Mouse (Mus musculus) left cerebral cortex, adult 11 months (tissue): ENCODE data around the gene Mtap.

Experiments used
- DNase-seq: peaks from one replicate; pipeline ENCODE4 v3.0.0; 2022; ENCODE audit warnings: low spot score

Gene Mtap

DNA sequence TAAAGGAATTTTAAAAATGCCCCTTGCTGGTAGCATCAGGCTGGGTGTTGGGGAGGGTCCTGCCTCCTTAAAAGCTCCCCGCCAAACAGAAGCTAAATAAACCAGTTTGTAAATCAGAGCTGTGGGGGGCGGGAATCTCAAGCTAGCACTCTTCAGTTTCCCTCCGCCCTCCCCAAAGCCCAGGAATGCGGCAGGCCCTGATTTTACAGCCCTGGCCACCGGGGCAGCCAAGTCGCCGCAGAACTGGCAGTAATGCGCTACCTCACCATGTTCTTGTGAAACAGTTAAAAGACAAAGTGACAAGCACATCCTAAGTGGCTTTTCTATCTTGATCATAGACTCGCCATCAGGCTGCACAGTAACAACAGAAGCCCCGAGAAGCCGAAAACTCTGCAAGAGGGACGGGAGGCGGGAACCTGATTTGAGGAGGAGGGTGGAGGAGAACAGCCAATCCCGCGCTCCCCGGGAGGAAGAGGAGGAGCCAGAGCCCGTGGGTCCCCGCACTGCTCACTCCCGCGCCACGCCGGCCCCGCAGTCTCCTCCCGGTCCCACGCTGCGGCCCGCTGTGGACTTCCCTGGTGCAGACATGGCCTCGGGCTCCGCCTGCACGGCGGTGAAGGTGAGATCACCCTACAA lies at the start of gene Mtap:
Gene Mtap (plus strand): TSS at position 217 of the 636 bp plus-strand sequence.
- DNase-seq, result peak; percentile 56

- DNase-seq, result no peak
Observed at GRCm38 (mm10) chr4:89089110-89089509, 47.8 kb upstream of the Mtap start.

DNA sequence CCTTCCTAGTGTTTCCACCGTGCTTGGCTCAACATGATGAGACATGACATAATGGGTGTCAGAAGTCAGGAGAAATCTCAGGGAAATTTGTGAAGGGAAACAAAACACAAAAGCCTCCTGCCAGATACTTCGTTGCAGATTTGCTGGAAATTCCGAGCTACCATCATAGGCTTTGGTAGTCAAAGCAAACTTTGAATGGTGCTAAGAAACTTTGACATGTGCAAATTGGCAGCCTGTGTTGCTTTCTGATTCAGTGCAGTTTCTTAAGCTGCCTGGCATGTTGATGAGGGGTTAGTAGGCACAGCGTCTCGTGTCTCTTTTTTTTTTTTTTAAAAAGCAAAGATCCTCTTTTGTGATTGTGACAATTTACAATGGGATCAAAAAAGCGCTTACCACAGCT lies 46.7 kb upstream of the Mtap start:
- DNase-seq, result no peak

- DNase-seq, result no peak
Observed at GRCm38 (mm10) chr4:89092153-89092552, 44.8 kb upstream of the Mtap start.

DNA sequence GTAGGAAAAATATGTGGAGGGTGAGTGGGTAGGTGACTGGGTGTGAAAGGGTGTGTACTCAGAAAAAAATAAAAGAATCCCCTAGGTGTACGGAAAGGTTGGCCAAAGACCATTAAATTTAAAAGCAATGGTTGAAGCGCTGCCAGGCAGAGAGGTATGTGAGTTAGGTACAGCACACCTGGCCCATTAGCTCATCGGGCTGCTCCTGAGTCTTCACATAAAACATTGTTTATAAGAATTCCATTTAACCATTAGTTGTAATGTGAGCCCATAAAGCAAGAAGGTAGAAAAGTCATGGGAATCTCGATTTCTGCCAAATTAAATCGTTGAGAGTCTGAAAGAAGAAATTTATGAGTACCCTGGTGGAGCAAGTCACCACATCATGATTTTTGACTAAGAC lies 42.1 kb upstream of the Mtap start:
- DNase-seq, result no peak

DNA sequence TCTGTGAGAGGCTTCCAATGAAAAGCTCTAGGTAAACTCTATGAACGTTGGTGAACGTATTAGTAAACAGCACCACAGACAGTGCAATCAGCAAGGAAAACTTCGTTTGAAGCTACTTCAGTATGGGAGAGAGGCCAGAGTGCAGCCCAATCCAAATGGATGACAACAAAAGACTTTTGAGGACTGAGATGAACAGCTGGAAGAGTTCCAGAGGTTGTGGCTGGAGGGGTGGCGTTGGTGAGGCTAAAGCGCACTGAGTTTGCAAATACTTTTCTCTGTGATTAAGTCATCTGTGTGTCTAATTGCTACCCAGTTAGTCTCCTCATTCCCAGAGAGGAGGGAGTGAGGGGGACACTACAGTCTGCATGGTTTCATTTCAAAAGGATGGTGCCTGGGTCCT lies 38.7 kb upstream of the Mtap start:
- no peak for DNase-seq

- DNase-seq, result no peak
Observed at GRCm38 (mm10) chr4:89101276-89101675, 35.6 kb upstream of the Mtap start.

DNA sequence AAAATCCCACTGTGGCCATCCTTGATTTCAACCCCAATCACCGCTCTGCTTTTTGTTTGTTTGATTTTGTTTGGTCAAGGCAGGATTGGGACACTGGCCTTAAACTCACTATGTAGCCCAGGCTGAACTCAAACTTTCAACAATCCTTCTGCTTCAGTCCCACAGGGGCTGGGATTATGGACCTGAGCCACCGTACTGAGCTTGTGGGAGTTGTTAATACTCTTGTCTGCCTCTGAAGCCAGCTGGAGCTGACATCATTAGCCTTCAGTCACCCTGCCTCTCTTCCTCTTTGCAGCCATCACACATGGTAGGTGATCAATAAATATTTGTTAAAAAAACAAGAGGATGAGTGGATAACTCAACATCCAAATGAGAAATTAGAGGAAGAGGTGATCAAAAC lies 34.6 kb upstream of the Mtap start:
- no peak for DNase-seq

DNA sequence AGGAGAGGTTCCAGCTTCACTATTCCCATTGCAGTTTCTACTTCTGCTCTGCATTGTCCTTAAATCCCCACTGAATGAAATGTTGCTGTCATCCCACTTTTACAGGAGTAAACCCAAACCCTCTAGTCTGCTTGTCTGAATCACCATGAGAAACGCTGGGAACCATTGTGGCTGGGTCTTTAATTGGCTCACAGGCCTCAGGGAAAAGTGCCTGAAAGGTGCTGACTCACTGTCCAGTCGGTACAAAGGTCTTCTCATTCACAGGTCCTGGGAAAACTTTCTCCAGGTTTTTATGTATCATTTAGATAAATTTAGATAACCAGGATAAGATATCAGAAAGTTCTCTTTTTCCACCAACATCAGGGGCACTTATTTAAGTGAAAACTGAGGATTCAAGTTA lies 31.4 kb upstream of the Mtap start:
- DNase-seq, result no peak

DNA sequence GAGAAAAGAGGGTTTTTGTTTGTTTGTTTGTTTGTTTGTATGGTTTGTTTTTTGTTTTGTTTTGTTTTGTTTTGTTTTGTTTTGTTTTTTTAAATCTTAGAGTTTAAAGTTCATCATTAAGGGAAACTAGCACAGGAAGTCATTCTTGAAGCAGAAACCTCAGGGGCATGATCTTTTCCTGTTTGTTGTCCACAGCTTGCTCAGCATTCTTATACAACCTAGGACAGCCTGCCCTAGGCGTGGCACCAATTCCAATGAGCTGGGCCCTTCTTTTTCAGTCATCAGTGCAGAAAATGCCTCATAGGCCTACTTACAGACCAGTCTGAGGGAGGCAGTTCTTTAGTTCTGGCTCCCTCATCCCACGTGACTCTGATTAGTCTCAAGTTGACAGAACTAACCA lies 30.4 kb upstream of the Mtap start:
- DNase-seq, result no peak

DNA sequence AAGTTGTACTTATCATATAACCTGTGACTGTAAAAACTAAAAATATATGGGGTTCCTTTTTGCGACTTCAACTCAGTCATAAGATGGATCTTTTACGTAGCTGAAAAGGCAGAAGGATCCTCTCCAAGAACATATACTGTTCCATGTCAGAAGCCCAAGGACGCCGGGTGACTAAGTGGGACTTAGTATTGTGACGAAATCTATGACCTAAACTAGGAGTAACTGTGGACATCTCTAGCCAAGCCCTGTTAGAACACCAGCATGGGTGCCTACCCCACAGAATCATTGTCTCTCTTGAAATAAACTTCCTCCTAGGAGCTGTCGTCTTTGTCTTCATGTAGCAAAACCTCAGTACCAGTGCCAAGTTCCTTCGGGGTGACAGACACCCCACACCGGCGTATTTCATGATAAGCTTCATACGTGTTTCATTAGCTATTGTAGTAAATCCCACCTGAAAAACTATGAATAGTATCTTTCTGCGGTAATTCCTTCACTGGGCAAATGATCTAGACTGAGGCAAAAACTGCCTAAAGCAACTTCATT lies 24.7 kb upstream of the Mtap start:
- no peak for DNase-seq

DNA sequence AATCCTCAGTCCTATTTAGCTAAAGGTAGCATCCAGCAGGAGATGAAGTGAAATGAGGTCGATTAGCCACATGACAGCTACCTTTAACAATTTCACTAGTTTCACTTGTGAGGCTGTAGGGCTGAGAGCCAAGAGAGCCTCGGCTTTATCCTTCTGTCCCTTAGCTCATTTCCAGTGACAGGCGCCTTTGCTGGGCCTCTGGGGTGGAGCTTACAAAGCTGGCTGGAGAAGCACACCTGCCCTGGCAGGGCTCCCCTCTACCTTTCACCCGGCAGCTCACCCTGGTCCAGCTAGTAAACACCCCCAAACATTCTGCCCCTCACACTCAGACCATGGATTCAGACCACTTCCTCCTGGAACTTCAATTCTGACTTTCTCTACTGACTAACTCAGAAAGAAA lies 24.1 kb upstream of the Mtap start:
- no peak for DNase-seq

- no peak for DNase-seq
Observed at GRCm38 (mm10) chr4:89116006-89116405, 20.9 kb upstream of the Mtap start.

- no peak for DNase-seq
Observed at GRCm38 (mm10) chr4:89119900-89120299, 17.0 kb upstream of the Mtap start.

DNA sequence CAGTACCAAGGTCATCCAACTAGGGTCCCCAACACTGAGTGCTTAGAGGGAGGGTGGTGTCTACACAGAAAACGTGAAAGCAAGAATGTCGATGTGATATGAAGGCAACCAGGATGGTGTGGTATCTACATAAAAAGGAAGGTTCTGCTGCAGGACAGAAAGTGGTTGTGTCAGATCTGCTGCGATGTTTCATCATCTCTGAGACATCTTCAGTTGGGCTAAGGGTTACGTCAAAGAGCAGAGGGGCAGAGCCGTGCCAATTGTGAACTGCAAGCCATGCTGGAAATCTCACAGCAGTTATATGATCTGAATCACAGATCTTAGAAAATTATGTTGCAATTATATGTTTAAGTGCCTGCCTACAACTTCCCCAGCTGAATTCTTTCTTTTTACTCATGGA lies 16.6 kb upstream of the Mtap start:
- no peak for DNase-seq

DNA sequence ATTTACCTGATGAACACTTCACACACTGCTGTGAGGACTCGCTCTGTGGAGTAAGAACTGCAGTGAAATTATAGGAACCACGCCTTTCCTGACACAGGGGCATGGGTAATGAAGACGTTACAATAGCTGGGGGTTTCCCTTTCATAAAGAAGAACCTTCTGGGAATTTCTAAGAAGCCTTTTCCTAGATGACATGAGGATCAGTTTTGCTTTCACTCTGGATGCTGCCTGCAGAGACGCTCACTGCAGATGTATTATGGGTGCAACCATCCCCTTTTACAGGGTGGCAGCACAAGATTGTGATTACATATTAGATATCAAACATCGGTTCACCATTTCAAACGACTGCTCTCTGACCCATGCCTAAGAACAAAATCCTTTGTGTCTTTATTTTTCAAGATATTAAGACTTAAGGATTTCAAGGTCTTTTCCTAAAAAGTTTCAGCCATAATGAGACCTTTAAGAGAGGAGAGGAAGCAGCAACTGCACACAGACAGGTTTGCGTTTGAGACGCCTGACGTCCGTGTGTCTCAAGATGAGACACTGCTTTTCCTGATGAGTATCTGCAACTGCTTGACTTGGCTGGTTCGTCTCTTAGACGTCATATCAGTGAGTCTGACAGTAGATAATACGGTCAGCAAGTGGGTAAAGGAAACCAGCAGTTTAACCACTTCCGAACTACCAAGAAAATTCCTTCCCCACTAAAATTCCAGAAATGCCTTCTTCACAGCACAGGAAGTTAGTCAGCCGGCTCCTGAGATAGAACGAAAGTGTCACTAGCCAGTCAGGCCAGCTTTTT lies 13.3 kb upstream of the Mtap start:
- DNase-seq, result no peak

DNA sequence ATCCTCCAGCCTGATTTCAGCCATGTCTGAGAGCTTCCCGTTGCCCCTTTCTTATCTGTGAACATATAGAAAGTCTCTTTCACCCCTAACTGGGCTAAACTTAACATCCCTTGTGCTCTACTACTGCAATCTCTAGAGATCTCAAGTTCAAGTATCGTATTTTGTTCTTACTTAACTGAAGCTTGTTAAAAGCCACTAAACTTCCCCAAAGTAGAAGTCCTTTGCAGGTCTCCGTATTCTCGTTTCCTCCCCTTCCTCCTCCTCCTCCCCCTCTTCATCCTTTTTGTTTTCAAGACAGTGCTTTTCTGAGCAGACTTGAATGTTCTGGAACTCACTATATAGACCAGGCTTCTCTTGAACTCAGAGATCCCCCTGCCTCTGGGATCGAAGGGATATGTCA lies 9.2 kb upstream of the Mtap start:
- DNase-seq, result no peak

GRCm38 (mm10) chr4:89128080-89128936 lies 8.6 kb upstream of the Mtap start:
- no peak for DNase-seq

DNA sequence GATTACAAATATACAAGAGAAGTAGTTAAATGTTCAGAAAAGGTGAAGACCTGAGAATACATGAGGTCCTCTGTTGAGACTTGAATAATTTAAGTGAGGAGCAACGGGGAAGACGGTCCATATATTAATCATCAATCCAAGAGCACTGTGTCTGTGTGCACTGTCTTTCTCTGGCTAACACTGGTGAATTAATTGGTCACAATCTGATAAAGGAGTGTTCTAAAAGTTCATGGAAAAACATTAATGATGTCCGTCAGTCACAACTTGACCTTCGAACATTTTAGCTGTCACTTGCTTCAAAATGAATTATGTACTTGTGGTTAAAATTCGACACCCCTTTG lies 8.0 kb upstream of the Mtap start:
- no peak for DNase-seq

DNA sequence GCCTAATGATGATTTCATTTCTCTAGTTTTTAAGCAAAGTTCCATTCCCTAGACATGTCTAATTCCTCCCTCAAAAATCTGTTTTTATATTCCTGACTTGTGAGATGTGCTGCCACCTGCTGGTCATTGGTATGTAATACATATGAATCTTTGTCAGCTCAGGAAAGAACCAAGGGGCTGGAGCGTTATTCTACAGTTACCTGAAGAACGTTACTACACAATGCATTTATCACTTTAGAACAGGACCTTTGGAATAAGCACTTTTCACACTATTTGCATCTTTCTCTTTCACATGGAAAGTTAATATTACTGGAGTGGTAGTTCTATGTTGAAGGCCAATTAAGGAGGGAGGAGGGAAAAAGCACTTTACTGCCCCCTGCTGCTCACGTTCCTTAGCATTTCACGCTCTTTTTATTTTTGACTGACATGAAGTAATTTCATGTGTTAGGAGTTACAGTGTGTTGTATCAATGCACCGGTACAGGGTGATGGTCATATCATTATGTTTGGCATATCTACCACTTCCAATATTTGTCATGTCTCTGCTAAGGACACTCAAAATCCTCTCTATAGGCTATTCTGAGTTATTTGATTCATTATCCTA lies 7.5 kb upstream of the Mtap start:
- DNase-seq, result peak; percentile 55

DNA sequence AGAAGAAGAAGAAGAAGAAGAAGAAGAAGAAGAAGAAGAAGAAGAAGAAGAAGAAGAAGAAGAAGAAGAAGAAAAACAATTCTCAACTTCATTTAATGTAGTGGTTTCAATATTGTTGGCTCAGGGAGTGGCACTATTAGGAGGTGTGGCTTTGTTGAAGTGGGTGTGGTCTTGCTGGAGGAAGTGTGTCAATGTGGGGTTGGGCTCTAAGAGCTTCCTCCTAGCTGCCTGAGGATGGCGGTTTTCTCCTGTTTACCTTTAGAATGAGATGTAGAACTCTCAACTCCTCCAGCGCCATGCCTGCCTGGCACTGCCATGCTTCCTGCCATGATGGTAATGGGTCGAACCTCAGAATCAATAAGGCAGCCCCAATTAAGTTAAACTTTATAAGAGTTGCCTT lies 5.1 kb upstream of the Mtap start:
- DNase-seq, result no peak

DNA sequence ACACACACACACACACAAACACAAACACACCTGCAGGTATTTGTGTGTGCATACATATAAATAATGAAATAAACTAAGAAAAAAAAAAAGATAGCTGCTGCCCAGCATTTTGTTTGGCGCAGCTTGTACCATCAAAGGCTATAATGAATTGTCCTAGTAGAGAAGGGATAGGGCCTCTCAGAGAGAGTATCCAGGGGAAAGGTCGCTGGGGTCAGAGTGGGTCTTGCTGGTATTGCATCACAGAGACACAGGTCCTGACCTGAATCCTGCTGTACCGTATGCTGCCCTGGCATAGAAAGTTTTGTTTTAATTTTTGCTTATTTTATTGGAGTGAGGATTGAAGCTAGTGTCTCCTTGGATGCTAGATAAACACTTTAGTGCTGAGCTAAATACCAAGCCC lies 566 bp upstream of the Mtap start:
- DNase-seq, result no peak
